Mouse (Mus musculus): ENCODE data around the gene Abhd14b.

DNA sequence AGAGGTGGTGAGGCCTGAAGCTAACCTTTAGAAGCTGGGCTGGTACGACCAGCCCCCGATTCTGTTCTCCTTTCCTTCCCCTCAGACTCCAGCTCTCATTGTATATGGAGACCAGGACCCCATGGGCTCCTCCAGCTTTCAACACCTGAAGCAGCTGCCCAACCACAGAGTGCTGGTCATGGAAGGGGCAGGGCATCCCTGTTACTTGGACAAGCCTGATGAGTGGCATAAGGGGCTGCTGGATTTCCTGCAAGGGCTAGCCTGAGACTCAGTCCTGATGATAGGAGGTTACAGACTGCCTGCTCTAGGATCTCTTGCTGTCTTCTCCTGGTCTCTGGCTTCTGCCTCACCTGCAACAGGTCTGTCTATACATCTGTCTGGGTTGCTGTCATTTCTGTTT lies 4.6 kb downstream of the Abhd14b start:
- TF ChIP-seq POLR2A (IDR thresholded peaks at IDR 0.05; ENCODE audit: control insufficient read depth, low read depth, low read length) (no peak), CTCF (IDR thresholded peaks at IDR 0.05; ENCODE audit: control insufficient read depth, insufficient read depth, insufficient replicate concordance, low read depth, low read length) (no peak)

Data from testis, adult 2 months (tissue).